Mouse (Mus musculus) cerebellum, adult 11-12 months (tissue): ENCODE data around the gene Zgrf1.

Experiments used
- DNase-seq: peaks from one replicate; pipeline ENCODE4 v3.0.0; 2022

Gene Zgrf1

GRCm38 (mm10) chr3:127640762-127641700, 87.7 kb downstream of the Zgrf1 start:
- no peak for DNase-seq

DNA sequence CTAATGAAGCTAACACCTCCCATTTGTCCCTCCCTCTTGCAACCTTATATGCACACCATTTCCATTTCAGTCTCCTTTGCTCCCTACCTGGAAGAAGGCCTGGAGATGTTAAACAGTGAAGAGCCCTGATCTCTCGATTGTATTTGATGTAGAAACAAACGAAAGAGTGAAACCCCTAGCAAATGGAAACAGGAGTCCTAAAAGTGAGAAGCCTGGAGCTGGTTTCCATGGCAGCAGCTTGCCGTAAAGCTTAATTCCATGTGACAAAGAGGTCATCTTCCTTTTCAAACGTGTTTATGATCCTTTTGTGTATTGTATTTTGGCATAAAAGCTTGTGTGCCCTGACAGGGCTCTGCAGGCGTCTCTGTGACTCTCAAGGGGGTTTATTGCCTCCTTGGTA, 88.9 kb downstream of the Zgrf1 start:
- DNase-seq = no peak

DNA sequence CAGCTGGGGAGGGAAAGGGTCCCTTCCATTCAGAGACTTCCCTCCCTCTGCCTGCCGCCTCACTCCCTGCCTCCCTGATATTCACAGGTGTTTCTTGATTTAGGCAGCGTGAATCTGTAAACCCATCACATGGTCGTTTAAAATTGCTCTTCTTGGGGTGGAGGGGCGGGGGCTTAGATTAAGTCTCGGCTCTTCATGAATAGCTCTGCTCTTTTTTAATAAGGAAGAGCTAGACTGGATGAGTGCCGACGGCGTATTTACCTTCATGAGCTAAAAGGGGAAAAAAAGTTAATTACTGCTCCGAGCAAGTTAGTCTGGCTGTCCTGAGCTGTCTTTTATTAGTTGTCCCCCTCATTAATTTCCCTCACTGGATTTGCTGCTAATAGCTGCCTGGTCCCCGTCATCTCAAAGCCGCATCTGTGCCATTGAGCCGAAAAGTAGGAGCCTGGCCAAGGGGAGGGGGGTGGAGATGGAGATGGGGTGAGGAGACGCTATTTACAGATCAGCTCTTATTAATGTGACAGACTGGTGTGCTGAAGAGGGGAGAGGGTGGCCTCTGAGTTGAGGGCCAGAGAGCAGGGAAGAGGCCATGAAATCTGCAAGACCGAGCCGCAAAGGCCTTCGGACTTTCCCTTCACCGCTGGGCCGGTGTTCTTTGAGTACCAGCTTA, 93.0 kb downstream of the Zgrf1 start:
- DNase-seq = no peak

DNA sequence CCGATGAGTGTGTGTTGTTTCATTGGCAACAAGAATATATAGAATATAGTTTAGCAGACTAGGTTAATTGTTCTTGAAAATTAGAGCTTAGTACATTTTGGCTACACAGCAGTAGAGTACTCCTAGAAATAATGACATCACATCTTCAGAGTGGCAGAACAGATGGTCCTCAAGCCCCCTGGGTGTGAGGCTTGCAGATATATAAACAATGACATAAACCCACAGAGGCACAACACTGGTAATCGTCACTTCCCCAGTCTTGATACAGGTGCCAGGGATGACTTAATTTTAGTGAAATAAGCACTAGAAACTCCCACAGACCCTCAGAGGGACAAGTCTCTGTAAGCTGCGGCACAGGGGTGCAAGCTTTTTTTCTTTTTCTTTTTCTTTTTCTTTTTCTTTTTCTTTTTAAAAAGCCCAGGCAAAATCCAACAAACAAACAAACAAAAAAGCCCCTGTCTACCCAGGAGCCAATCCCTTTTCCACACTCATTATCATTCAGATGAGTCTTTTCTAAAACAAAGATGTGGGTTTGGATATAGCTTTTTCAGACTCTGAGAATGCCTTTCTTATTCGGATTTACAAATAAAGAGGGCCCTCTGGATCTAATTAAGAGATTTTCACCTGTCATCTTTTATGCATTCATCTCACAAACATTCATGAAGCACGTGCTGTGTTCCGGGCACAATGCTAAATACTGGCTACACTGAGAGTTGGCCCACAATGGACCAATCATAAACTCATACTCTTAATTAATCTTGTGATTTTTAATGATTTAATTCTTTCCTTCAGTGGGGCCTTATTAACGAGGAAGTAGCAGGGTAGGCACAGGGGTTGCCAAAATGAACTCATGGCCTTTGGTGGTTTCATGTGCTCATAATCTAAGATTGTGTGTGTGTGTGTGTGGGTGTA, 98.7 kb downstream of the Zgrf1 start:
- DNase-seq = no peak

GRCm38 (mm10) chr3:127660712-127661111, 107.4 kb downstream of the Zgrf1 start:
- DNase-seq = no peak

- no peak for DNase-seq
Measured at GRCm38 (mm10) chr3:127661646-127662531, 108.6 kb downstream of the Zgrf1 start.
